Mouse (Mus musculus): ENCODE measurements around the gene Gas7.

Gas7 gene

DNA sequence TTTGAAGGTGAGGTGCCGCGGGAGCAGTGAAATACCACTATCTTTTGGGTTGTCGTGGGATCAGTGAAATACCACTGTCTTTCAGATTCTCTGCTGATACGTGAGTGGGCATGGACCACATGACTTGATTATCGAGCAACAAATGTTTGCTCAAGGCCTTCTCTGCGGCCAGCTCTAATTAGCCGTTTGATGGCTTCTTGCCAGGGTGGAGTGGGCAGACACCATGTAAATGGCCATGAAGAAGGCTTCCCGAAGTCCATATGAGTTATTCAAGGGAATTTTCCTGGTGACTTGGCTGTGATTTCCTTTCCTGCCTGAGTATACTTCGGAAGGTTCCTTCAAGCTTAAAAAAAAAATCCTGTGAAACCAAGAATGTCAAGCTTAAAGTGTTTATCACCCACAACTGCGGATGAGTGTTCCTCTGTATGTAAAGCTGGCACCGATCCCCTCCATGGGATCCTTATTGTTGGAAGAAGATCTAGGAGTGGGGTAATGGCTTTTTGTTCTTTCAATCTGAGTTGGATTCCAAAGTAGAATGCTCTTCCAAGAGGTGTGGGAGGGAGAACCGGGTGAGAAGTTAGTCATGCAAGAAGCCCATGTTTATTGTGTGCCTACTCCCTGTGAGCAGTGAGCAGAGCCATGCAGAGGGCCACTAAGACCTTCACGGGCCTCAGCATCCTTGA lies 161.5 kb downstream of the Gas7 start:
- no peak for DNase-seq (ENCODE audit: low spot score in 2 of 2)

DNA sequence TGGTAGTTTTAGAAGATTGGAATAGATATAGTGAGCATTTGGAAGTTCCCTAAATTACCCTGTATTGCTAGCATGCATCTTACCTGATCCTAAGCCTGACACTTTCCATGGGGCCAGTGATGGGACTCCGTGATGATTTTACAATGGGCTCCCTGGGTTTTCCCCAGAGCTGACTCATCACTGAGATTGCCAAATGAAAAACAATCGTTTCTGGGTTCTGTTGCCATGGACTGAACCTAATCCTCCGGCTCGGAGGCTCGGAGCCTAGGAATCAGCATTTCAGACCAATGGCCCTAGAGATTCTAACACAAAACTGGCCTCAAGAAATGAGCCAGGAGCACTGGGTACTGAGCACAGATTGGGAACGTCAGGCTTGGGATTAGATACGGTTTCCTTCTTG lies 167.1 kb downstream of the Gas7 start:
- DNase-seq (ENCODE audit: low spot score in 2 of 2) = peak in 1 of 2 experiments; percentile 23

DNA sequence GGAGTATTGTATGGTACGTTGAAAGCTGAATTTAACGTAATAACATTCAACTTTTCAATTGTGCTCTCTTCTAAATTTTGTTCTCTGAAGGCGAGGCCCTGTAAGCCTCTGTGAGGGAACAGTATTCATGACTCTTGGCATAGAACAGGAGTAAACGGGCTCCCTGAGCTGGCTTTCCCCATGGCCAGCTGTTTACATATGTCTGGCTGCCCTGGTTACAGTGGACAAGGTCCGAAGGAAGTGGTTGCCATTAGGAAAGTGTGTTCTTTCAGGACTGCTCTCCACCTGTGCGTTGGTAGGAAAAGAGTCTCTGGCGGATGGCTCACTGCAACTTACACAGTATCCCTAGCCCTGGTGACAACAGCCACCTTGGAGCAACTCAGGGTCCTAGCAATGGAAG lies 171.9 kb downstream of the Gas7 start:
- no peak for DNase-seq (ENCODE audit: low spot score in 2 of 2)

DNA sequence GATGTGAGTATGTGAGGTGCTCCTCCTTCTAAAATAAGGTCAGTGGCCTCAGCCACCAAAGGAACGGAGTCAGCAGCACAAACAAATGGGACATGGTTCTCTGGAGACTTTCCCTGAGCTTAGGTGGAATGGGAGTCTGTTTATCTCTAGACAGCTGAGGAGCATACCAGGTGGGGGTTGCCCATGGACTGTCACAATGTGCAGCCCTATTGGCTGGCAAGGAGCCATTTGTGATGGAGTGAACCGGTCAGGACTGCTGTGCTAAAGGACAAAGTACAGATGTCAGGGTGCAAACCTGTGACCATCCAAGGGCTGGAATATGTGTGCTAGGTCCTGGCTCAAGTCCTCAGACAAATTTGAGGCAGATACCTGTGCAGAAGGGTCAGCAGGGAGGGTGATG lies 173.3 kb downstream of the Gas7 start:
- no peak for DNase-seq (ENCODE audit: low spot score in 2 of 2)

DNA sequence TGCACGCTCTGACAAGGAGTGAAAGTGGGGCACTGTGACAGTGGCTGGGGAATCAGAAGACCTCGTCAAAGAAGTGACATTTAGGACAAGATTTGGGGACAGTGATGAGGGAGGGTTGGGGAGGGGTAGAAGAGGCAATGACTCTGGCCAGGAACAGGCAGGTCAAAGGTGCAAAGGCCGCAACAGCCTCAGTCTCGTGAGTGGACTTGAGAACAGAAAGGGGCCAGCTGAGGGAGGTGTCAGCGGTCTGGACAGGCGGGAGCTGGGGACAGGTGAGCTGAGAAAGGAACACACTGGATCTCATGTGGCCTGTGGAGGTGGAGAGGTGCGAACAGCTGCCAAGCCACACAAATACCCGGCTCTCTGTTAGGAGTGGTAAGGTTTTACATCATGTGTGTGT lies 177.7 kb downstream of the Gas7 start:
- DNase-seq (ENCODE audit: low spot score in 2 of 2) = no peak

DNA sequence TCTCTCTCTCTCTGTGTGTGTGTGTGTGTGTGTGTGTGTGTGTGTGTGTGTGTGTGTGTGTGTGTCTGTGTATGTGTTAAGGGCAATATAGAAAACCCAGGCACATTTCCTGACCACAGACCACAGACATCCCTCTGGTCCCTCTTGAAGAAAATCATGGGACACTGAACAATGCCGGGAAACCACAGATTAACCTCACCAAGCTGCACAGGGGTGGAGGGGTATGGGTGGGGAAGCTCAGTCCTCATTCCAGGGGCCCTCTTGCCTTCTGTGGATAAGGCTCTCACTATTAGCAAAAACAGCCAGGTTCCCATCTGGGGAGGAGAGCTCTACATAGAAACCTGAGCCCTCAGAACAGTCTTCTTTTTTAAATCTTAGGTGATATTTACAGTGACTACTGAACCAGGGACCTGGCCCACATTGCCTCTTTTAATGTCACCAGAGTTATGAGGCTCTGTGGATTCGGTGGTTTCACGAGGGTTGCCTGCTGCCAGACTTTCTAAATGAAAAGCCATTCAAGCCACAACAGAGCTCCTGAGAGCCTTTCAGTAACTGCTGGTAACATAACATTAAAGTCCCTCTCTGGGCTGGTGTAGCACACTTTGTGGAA lies 178.5 kb downstream of the Gas7 start:
- DNase-seq (ENCODE audit: low spot score in 2 of 2) = no peak

DNA sequence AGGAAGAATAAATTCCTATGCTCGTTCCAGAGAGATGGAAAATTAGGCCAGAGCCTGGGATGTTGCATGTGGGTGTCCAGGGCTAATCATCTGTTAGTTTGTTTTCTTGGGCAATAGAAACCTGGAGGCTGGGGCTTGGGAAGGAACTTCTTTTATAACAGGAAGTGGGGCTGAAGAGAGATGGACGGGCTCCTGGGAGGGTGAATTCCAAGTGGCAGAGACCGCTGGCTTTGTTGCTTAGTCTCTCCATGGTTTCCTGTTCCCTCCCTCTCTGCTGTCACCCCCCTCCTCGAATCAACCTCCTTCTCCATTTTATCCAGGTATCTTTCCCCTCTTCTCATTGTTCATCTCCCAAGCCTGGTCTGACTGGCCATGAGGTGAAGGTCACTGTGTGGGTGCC lies 181.0 kb downstream of the Gas7 start:
- DNase-seq (ENCODE audit: low spot score in 2 of 2) = peak in 1 of 2 experiments; percentile 10

DNA sequence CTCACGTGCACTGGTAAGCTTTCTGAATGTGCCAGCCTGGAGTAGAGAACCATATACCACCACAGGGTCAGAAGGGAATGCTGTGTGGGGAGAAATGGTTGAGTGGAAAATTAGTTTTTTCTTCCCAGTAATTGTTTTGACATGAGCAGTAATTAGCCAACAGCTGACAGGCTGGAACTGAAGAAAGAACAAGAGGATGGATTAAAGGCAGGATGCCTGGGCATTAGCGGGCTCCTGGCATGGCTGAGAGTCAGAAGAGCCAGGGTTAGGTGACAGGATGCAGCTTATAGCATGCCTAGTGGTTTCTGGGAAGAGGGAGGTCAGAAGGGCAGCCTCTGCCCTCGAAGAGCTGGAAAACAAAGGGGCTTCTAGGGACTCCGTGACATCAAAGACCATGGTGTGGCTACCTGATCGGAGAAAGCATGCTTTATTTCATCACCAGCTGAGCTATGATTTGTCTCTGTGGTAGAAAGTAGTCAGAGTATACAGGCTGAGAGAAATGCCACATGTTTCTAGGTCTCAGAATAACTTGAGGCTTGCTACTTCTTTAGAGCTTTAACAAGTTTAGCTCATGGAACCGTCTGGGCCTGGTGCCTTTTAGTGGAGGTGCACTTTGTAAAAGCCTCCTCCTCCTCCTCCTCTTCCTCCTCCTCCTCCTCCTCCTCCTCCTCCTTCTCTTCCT lies 181.8 kb downstream of the Gas7 start:
- no peak for DNase-seq (ENCODE audit: low spot score in 2 of 2)

DNA sequence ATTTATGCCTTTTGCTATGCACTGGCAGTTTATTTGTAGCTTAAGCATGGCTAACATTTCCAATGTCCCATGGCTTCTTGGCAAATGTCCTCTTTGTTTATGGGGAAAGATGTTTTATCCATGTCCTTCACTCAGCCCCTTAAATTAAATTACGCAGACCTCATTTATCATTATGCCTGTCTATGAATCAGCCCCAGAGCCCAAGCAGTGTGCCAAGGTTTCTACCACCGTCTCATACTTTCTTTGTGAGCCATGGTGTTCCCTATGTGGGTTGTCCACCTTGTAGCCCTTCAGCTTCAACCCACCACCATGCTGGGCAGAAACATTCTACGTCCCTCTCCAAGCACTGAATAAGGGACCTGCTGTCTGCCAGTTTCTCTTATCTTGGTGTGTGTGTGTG lies 183.2 kb downstream of the Gas7 start:
- DNase-seq (ENCODE audit: low spot score in 2 of 2) = no peak

DNA sequence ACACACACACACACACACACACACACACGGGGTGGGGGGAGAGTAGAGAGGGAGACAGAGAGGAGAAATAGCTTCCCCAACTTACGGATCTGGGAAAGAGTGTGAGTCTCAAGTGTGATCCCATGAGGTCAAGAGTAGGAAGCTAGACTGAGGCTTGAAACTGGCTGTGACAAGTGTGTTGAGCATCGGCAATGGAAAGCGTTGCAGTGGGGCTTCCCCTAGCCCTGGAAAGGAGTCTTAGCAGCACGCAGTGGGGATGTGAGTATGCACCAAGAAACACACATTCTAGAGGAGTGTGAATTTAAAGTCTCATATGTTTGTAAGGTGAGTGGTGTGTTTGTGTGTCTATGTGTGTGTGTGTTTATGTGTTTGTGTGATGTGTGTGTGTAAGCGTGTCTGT lies 185.1 kb downstream of the Gas7 start:
- DNase-seq (ENCODE audit: low spot score in 2 of 2) = no peak

DNA sequence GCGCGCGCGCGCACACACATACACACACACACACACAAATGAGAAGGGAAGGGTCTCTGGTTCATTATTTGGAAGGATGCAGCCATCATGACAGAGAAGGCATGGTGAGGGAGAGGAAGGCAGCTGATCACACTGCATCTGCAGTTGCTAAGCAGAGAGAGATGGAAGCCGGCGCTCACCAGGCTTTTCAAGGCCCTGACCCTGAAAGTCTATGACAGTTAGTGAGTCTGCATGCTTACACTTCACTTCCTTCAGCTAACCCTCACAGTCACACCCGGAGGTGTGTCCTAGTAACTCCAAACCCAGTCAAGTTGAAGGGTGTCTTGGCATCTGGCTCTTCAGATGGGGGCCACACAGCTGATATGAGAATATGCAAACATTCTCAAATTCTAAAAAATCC lies 187.2 kb downstream of the Gas7 start:
- DNase-seq (ENCODE audit: low spot score in 2 of 2) = no peak

DNA sequence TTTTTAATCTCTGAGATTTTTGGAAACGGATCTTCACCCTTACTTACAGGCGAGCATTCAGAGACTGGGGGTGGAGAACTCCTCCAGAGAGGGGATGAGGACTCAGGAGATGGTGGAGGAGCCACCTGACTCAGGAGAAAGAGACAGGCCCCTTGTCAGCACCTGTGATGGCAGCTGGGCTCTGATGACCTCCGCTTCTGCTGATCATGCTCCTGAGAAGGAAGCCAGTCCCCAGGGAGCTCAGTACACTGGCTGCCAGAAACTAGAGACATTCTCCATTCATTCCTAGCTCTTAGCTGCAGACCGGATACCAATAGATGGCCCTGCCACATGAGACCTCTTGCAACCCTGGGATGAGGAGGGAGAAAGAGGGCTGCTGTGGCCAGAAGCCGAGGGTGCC lies 187.6 kb downstream of the Gas7 start:
- no peak for DNase-seq (ENCODE audit: low spot score in 2 of 2)

DNA sequence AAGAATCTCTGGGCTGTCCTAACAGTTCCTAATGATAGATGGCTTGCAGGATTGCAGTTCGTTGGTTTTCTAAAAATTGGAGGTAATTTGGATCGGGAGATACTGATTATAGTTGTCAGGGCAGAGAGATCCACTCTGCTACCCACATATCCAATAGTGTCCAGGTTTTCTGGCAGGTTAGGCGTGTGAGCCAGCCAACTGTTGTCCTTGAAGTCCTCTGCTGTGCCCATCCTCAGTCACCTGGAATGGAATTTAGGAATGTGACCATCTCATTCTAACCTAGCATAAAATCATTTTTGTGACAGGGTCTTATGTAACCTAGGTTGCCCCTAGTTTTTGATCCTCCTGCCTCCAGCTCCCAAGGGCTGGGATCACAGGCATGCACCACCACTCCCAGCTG lies 188.2 kb downstream of the Gas7 start:
- DNase-seq (ENCODE audit: low spot score in 2 of 2) = no peak

DNA sequence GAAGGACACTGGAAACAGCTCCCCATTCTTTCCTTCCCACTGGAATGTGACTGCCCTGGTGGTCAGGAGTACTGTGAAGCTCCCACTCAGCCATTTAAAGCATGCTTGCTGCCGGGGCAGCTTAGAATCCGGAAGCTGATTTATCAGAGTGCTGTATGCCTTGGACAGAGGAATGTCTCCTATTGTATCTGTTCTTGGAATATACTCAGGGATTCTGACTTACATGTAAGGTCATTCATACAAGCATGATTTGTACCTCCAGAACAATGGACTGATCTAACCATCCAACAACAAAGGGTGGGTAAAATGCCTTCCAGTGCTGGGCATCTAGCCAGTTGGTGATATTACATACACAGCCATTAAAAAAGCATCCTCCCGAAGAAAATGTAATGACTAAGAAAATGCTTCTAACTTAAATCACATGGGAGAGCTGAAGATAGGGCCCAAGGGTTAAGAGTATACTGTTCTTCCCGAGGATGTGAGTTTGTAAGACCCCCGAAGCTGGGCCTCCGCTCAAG lies 189.5 kb downstream of the Gas7 start:
- DNase-seq (ENCODE audit: low spot score in 2 of 2) = no peak

DNA sequence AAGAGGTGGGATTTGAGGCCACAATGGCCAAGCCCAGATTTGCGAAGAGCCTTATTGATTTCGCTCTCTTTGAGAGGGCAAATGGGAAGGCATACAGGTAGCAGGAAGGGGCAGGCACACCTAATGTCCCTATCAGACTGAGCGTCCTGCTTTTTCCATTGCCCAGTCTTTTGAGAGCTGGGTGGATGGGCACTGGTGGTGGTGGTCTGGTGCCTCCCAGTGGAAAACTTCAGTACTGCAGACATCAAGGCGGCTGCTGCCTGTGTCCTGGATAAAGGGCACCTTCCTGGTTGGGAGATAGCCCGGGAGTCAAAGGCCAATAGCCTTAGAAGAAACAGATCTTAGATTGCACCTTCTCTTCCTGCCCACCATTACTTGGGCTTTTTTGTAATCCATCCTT lies 192.5 kb downstream of the Gas7 start:
- peak; percentile 41 to 72 for DNase-seq (ENCODE audit: low spot score in 2 of 2)

DNA sequence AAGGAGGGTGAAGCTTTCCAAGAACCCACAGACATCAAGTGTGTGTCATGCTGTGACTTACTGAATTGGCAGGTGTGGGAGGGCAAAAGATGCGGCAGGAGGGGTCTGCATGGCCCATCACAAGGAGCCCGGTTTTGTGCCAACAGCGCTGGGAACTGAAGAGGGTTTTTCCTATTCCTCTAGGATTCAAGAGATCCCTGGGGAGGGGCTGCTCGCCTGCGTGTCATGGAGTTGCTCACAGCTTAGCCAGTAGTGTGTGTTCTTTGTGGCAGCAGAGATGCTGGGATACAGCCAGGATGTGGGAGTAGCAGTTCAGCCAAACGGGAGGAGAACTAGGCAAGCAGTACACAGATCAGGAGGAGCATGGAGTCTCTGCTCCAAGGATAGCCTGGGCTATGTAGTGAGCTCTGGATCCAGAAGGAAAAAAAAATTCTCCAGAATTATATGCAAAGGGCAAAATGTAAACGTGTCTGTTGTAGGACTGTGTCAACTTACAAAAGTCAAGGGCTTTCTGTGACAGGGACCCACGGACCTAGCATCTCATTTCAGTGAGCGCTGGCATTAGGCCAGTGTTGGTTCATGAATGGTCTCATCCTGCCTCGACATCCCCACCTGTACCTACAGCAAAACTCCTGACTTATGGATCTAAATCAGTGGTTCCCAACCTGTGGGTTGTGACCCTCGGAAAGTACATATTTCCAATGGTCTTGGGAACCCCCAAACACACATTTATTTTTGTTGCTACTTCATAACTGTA lies 193.6 kb downstream of the Gas7 start:
- DNase-seq (ENCODE audit: low spot score in 2 of 2) = peak; percentile 23 to 24

DNA sequence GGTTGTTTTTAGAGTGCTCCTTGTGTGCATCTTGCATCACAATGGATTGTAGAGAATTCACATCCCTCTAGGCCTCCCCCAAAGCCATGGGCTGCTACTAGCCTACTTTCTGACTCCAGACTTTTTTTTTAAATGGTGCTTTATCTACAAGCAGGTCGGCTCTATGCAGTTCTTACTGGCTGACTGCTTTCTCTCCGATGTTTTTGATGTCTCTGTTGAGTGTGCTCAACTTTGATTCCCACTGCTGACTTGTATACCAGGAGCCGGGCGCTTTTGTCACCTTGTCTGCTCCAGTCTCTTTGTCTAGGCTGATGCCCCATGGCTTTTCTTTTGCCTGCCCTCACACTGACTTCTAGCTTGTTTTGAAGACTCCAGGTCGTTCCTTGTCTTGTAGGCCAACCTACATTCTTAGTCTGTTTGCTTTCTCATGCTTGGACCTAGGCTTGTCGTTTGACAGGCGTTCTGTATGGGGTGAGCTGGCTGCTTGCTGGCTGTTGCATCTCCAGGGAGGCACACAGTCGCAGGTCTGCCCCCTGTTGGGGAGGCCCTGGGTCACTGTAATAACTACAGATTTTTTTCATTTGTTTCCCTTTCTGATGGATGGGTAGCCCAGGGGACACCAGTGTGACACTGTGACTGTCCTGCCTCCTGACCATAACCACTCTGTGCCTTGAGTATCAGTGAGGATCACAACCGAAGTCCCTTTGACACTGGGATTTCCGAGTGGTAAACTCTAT lies 194.9 kb downstream of the Gas7 start:
- DNase-seq (ENCODE audit: low spot score in 2 of 2) = no peak

DNA sequence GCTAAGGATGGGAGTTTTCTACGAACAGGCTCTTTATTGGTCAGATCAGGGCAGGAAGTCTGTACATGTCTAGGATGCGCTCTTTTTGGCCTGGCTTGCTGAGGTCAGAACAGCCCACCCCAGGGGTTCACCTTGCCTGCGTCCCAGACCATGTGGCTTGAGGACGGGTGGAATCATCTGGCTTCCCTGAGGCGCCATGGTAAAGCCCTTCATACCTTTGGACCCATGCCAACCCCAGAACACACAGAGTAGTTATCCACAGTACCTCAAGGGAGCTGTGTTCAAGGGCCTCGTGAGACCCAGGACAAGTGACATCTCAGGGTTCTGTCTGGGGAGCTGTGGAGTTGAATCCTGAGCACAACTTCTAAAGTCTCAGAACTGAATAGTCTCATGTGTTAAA lies 196.5 kb downstream of the Gas7 start:
- no peak for DNase-seq (ENCODE audit: low spot score in 2 of 2)

DNA sequence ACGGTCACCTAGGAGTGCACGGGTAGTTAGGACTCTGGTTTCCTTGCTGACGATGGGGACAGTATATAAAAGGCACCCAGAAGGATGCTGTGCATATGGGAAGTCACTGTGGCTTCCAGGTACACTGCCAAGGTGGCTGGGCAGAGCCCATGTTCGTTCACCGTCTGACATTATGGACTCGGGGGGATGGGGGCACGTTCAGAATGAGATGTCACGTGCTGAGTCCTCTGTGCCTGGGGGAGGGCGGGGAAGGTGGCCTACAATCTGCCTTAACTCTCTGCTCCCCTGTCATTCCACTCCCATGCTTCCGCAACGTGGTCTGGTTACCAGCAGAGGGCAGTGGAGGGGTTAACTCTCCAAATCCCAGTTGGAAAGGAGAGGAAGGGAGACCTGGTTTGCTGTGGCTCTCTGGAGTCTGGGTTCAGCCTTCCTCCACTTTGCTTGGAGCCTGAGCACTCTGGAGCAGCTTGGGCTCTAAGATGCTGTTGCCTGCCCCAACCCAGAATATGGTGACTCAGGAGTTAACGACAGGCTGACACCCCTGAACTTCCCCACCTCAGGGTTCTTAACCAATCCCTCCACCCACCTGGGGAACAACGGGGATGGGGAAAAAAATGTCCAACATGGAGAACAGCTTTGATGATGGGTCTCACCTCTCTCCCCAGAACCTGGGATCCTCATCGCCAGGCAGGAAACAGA lies 197.1 kb downstream of the Gas7 start:
- no peak for DNase-seq (ENCODE audit: low spot score in 2 of 2)

DNA sequence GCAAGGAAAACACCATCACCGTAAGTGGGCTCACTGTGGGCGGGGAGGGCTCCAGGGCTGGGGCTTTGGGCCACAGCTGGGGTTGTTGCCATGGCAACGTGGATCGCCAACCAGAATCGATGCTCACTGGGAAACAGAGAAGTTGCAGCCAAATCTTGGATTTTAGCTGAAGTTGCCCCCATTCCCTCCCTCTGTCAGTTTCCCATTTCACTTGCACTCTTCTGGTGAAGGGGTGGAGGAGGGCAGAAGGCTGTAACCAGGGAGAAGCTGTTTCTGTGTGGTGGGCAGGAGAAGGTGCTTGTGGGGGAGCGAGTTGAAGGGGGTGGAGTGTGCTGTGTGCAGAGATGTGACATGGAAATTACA lies 197.6 kb downstream of the Gas7 start:
- no peak for DNase-seq (ENCODE audit: low spot score in 2 of 2)

DNA sequence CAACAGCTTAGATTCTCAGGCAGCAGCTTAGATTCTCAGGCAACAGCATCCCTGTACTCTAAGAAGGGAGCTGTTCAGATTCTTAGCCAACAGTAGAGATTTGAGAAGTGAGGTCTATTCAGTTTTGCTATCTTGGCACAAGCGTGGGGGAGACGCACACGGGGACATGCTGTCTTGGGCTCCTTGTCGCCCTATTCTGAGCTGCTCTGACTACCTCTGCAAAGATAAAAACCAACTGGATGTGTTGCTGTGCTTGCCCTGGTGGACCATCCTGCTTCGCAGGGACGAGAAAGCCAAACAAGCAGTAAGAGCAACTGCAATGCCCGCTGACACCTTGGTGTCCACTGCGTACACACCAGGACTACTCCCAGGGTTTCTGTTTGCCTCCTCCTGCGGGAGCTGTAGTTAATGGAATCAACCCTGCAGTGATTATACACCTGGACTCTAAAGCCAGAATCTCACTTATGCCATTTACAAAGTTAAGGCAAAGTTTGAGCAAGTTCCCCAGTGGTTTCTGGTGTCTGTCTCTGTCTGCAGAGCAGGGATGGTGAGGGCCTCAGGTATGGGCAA lies 198.4 kb downstream of the Gas7 start:
- no peak for DNase-seq (ENCODE audit: low spot score in 2 of 2)
